Mouse (Mus musculus) neutrophil, adult 5-6 weeks (primary cell): Measurements from ENCODE around the gene Spocd1. TPM values are rescaled to one million over a fixed set of nuclear protein-coding genes. Genes with fewer than 3 reads are reported as not detected.

Source experiments
- ATAC-seq: fragments of 151-379, 151-347 bp; 2 replicates; pipeline ENCODE4 v1.8.0; 2017; ENCODE audit warnings: mild to moderate bottlenecking, moderate TSS enrichment; ENCODE audit not compliant: insufficient number of reproducible peaks, poor library complexity, low FRiP score, severe bottlenecking; ENCODE audit errors: extremely low read depth
- total RNA-seq: library from RNA; stranded (forward); fragments of 200-1000 nt; gene quantifications from 2 replicates; pipeline ENCODE4 v1.2.3, GENCODE M21; 2017

Spocd1 gene
- not detected in 2 replicates for total RNA-seq

GRCm38 (mm10) chr4:129928949-129929348, at the start of gene Spocd1:
Gene Spocd1 (plus strand): TSS chr4:129929249.
- ATAC-seq = no peak

GRCm38 (mm10) chr4:129880615-129881014, 48.4 kb upstream of the Spocd1 start:
- ATAC-seq = no peak

DNA sequence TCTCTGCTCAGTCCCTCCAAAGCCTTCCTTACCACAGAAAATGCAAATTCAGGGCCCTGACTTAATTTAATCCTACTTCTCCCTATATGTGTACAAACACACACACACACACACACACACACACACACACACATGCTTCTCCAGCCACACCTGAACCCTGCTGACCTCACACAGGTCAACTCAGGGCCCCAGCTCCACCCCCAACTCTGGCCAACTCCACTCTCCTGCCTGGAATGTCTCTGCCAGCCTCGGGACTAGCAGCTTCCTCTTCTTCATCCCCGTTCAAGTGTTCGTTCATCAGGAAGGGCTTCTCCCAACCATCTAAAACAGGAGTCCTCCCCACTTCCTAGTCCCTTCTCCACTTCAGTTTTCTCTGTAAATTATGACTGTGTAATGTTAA, 47.4 kb upstream of the Spocd1 start:
- no peak for ATAC-seq

- ATAC-seq = peak; percentile 86
Observed at GRCm38 (mm10) chr4:129882555-129883293, 46.3 kb upstream of the Spocd1 start.

DNA sequence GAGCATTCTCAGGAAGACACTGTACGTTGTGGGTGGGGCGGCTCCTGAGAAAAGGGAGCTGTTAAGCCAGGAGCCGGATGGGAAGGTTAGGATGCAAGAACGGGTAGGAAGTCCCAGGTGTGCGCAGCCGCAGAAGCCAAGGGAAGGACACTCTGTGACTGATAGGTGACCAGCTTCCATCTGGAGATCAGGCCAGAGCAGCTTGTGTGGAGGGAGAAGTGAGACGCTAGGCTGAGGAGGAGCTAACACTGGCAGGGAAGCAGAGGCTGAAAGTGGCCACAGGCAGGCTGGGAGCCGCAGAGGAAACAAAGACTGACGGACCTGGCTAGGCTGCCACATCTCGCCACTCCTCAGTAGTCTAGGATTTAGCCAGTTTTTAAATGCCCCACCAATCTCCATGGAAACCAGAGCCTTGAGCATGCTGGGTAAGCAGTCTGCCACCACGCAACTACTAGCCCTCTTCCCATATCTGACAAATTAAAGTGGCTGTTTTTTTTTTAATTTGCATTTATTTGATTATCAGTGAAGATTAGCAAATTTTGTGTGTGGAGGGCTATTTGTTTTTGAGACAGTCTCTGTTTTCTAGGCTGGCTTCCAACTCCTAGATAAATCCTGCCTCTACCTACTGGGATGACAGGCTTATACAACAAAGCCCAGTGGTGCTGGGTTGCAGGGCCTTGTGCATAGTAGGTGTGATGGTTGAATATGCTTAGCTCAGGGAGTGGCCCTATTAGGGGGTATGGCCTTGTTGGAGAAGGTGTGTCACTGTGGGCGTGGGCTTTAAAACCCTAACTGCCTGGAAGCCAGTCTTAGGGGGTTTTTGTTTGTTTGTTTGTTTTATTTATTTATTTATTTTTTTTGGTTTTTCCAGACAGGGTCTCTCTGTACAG, 44.8 kb upstream of the Spocd1 start:
- peak; percentile 5; the same call in 1 of the 2 replicates for ATAC-seq

GRCm38 (mm10) chr4:129889661-129890060, 39.4 kb upstream of the Spocd1 start:
- no peak for ATAC-seq

- ATAC-seq = no peak
Observed at GRCm38 (mm10) chr4:129890094-129890493, 39.0 kb upstream of the Spocd1 start.

DNA sequence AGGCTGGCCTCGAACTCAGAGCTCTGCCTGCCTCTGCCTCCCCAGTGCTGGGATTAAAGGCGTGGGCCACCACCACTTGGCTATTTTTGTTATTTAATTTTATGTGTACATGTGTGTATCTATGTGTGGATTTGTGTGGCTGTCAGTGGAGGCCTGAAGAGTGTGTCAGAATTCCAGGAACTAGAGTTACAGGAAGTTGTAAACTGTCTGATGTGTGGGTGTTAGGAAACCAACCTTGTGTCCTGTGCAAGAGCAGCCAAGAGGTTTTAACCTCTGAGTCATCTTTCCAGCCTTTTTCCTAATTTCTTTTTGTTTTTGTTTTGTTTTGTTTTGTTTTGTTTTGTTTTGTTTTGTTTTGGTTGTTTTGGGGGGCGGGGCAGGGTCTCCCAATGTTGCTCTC, 34.2 kb upstream of the Spocd1 start:
- ATAC-seq = no peak

- peak; percentile 65 for ATAC-seq
Observed at GRCm38 (mm10) chr4:129898815-129899214, 30.2 kb upstream of the Spocd1 start.

DNA sequence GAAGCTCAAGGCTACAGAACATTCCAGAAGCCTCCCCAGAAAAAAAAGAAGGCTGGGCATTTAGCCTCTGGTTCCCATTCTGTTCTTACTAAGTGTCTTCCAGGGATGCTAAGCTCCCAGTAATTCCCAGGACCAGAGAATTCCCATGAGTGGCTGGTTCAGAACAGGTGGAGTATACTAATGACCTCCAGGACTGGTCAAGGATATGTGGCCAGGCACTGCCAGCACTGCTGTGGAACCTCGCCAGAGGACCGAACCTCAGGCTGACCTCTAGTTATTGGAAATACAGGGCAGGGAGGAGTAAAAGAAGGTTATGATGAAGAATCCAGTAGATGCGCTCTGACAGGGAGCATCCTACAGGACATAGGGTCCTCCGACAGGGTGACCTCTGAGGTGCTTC, 26.7 kb upstream of the Spocd1 start:
- no peak for ATAC-seq

- no peak for ATAC-seq
Observed at GRCm38 (mm10) chr4:129903577-129903976, 25.5 kb upstream of the Spocd1 start.

DNA sequence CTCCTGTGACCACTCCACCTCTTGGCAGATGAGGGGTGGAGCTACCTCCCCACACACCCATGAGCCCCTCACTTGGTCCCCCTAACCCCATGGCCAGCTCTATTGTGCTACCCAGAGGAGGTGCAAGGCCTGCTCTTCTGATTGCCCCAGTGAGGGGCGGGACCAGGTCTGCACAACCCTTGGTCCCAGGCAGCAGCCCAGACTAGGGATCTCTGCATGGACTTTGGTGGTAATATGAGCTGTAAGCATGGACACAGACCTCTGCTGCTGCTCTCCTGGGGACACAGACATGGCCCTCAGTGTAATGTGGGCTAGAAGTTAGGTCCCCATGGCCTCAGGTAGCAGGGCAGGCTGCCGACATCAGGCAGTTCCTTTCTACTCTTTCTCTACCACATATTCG, 24.0 kb upstream of the Spocd1 start:
- no peak for ATAC-seq

DNA sequence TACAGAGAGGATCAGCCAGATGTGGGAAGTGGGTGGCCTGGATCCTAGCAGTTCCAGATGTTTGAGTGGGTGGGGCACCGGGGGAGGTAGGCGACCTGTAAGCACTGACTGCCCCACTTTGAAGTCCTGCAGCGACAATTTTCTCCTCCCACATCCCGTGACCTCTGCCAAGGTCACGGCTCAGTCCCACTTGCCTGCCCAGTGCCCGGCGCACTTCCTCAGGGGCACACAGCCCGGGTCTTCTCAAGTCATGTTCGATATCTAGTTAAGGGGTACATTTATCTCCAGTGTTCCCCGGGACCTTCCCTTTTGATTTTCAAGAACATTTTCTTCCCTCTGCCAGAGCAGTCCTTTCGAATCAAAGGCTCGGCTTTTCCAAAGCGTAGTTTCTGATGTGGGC, 23.0 kb upstream of the Spocd1 start:
- no peak for ATAC-seq

DNA sequence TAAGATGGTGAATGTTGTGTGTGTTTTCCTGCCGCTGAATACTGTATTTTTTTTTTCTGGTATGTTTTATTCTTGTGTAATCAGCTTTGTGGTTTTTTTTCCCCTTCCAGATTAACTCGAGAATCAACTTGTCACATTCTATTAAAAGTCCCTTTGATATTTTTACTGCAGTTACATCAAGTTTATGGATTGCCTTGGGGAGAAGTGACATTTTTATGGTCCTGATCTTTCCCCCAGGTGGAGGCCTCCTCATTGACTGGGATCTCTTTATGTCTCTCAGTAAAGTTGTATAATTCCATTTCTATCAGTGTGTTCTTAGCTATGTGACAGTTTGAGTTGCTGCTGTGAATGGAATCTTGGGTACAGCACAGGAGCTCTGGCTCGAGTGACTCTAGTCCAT, 20.2 kb upstream of the Spocd1 start:
- no peak for ATAC-seq

DNA sequence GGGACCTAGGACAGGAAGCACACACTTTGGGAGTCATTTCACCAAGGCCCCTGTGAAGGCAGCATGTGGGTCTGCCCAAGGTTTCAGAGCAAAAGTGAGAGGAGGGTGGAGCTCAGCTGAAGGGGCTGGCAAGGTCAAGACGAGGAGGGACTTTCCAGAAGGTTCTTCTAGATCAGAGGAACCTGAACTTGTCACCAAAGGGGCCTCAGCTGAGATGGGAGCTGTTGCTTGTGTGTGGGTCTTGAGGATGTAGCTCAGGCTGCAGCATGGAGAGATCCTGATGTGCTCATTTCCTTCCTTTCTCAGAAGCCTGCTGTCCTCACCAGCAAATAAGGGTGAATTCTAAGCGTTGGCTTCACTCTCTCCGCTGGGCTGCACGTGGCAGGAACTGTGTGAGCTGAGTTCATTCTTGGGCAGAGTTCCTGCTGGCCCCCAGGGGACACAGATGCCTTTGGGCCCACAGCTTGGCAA, 19.8 kb upstream of the Spocd1 start:
- ATAC-seq = peak; percentile 36; the same call in 1 of the 2 replicates

DNA sequence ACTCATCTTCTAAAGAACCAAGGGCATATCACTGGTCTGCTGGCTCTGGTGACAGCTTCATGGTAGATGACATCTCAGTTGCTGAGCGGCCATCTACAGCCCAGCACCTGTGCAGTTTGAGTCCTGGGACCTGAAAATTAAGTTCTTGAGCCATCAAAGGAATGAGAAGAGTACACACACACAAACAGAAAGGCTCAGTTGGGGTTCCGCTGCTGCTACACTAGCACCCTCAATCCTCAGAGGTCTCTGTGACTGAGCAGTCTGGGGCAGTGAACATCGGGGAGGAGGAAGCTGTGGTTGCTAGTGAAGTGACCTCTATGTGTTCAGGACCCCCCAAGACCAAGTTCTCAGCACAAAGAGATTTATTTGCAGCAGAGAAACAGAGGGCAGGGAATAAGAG, 16.1 kb upstream of the Spocd1 start:
- no peak for ATAC-seq

GRCm38 (mm10) chr4:129913761-129914644, 15.0 kb upstream of the Spocd1 start:
- peak; percentile 62 for ATAC-seq

DNA sequence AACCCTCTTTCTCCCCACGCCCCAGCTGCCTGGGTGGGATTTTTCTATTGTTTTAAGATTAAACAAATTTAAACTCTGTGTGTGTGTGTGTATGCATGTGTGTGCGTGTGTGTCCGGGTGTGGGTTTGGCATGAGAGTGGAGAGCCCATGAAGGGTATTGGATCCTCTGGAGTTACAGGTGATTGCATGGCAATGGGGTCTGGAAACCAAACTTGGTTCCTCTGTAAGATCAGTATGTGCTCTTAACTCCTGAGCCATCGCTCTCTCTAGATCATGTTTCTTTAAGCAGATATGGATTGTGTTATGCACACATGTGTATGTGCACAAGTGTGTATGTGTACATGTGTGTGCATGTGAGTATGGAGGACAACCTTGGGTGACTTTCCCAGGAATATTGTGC, 14.4 kb upstream of the Spocd1 start:
- ATAC-seq = no peak

- ATAC-seq = no peak
Observed at GRCm38 (mm10) chr4:129915349-129915988, 13.6 kb upstream of the Spocd1 start.
